Mouse (Mus musculus) forebrain, embryonic 10.5 days (tissue): ENCODE measurements around the gene Kcnh7. TPM values are rescaled to one million over a fixed set of nuclear protein-coding genes. Genes with fewer than 3 reads are reported as not detected.
A peak's percentile ranks its signal among the peaks of the same experiment; 100 is the strongest.

ENCODE experiments used
- DNase-seq: peaks from one replicate; pipeline ENCODE4 v3.0.0-alpha.2; 2017; ENCODE audit warnings: low spot score; ENCODE audit errors: extremely low spot score
- H3K27ac ChIP-seq: fragments of 300-500 bp; sonication (generic); 2 replicates; pipeline ENCODE4 v1.5.1; 2016; ENCODE audit warnings: mild to moderate bottlenecking
- H3K27me3 ChIP-seq: fragments of 300-500 bp; sonication (generic); 2 replicates; pipeline ENCODE4 v1.6.1; 2016; ENCODE audit warnings: mild to moderate bottlenecking; ENCODE audit not compliant: poor library complexity, severe bottlenecking
- H3K36me3 ChIP-seq: fragments of 300-500 bp; sonication (generic); replicated peaks from 2 replicates; pipeline ENCODE4 v1.6.1; 2016; ENCODE audit warnings: mild to moderate bottlenecking, moderate library complexity
- H3K4me1 ChIP-seq: fragments of 300-500 bp; sonication (generic); 2 replicates; pipeline ENCODE4 v1.6.1; 2016
- H3K4me3 ChIP-seq: fragments of 300-500 bp; sonication (generic); 2 replicates; pipeline ENCODE4 v1.5.1; 2016; ENCODE audit warnings: mild to moderate bottlenecking, moderate library complexity
- H3K9me3 ChIP-seq: fragments of 300-500 bp; sonication (generic); 2 replicates; pipeline ENCODE4 v1.6.1; 2016; ENCODE audit warnings: mild to moderate bottlenecking, moderate library complexity
- WGBS: fragments of 180-500 bp; shearing (Covaris S2); methylation state at CpG from one replicate; pipeline ENCODE4 v1.1.7; 2016; 5-methylcytosine and 5-hydroxymethylcytosine counted together
- polyA plus RNA-seq: library from polyadenylated mRNA; unstranded; fragments of >200 nt; fragmentation: Nextera tagmentation; extraction: Ambion mirVana; gene quantifications from 2 replicates; pipeline ENCODE4 v1.2.1, GENCODE M21; 2016

The Kcnh7 gene
- polyA plus RNA-seq, result 0.22 and 0.41 TPM in 2 replicates

GRCm38 (mm10) chr2:63183563-63184545, at the start of gene Kcnh7:
TSS of gene Kcnh7 (minus strand) at chr2:63184287.
- Histone ChIP-seq H3K27me3 (peaks cover 29% of the 10 kb centered on the region), H3K4me1 (peaks cover 19% of the 10 kb centered on the region), H3K4me3 (peak within 1 kb of the TSS; percentile 67), H3K27ac (peak within 1 kb of the TSS; percentile 53; the same call in 1 of the 2 replicates), H3K36me3 (no peaks in the 10 kb centered on the region), H3K9me3 (no peaks in the 10 kb centered on the region)
- DNase-seq, result peak; percentile 27
- 2% methylated on average over 46 of the region's 49 CpGs for WGBS

- no peak for DNase-seq
- no peaks in the 10 kb centered on the region for H3K4me1 ChIP-seq
- no peak overlapping the region for H3K4me3 ChIP-seq
- H3K27me3 ChIP-seq, result no peaks in the 10 kb centered on the region
- 81% methylated on average over 3 of the region's 3 CpGs for WGBS
- no peak overlapping the region for H3K27ac ChIP-seq
- no peaks in the 10 kb centered on the region for H3K9me3 ChIP-seq
- H3K36me3 ChIP-seq, result no peaks in the 10 kb centered on the region
Measured at GRCm38 (mm10) chr2:63207435-63207834, 23.3 kb upstream of the Kcnh7 start.

DNA sequence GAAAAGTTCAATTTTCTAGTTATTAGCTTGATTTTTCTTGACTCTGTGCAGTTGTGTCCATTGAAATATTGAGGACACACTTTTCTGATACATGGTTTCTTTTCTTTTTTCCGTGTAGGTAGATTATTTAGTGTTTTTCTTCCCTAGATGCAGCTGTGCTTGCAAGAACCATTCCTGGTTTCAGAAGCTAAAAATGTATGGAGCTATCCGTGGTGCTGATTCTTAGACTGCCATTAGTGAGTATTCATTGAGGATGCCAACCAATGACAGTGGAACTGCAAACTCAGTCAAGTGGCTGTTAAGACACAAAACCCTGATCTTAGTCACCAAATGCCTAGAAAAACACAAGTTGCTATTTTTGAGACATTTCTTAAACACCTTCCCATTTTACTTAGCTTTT, 1.9 kb upstream of the Kcnh7 start:
- H3K27me3 ChIP-seq, result peaks cover 29% of the 10 kb centered on the region
- H3K9me3 ChIP-seq, result no peaks in the 10 kb centered on the region
- DNase-seq, result no peak
- no peak overlapping the region for H3K4me3 ChIP-seq
- WGBS, result 6% methylated on average over 2 of the region's 2 CpGs
- H3K27ac ChIP-seq, result no peak overlapping the region
- H3K36me3 ChIP-seq, result no peaks in the 10 kb centered on the region
- peaks cover 19% of the 10 kb centered on the region for H3K4me1 ChIP-seq

- DNase-seq, result peak; percentile 16
- Histone ChIP-seq H3K4me1 (peaks cover 19% of the 10 kb centered on the region), H3K4me3 (peak overlapping the region; percentile 67), H3K27me3 (peaks cover 29% of the 10 kb centered on the region), H3K36me3 (no peaks in the 10 kb centered on the region), H3K9me3 (no peaks in the 10 kb centered on the region), H3K27ac (no peak overlapping the region)
- 4% methylated on average over 13 of the region's 15 CpGs for WGBS
Measured at GRCm38 (mm10) chr2:63184551-63185430, 704 bp upstream of the Kcnh7 start.

- Histone ChIP-seq H3K4me3 (no peak overlapping the region), H3K9me3 (no peaks in the 10 kb centered on the region), H3K27me3 (no peaks in the 10 kb centered on the region), H3K27ac (no peak overlapping the region), H3K4me1 (no peaks in the 10 kb centered on the region), H3K36me3 (no peaks in the 10 kb centered on the region)
- DNase-seq, result no peak
Measured at GRCm38 (mm10) chr2:63153701-63154100, 30.4 kb downstream of the Kcnh7 start.

- H3K4me1 ChIP-seq, result no peaks in the 10 kb centered on the region
- no peak overlapping the region for H3K27ac ChIP-seq
- no peaks in the 10 kb centered on the region for H3K36me3 ChIP-seq
- no peak for DNase-seq
- H3K27me3 ChIP-seq, result no peaks in the 10 kb centered on the region
- 84% methylated on average over 2 of the region's 2 CpGs for WGBS
- no peaks in the 10 kb centered on the region for H3K9me3 ChIP-seq
- no peak overlapping the region for H3K4me3 ChIP-seq
Measured at GRCm38 (mm10) chr2:63127762-63128516, 56.1 kb downstream of the Kcnh7 start.

- 82% methylated on average over 3 of the region's 3 CpGs for WGBS
- DNase-seq, result no peak
Measured at GRCm38 (mm10) chr2:63120316-63120715, 63.8 kb downstream of the Kcnh7 start.

GRCm38 (mm10) chr2:63117209-63118193, 66.6 kb downstream of the Kcnh7 start:
- Histone ChIP-seq H3K36me3 (no peaks in the 10 kb centered on the region), H3K4me1 (peaks cover 14% of the 10 kb centered on the region), H3K27me3 (no peaks in the 10 kb centered on the region), H3K9me3 (no peaks in the 10 kb centered on the region), H3K27ac (0 out of 2 replicates have a peak overlapping the region, but pooled peaks have one; percentile 5), H3K4me3 (no peak overlapping the region)
- 69% methylated on average over 4 of the region's 4 CpGs for WGBS
- DNase-seq, result peak; percentile 17

More at GRCm38 (mm10) chr2:63120316-63120715, 63.8 kb downstream of the Kcnh7 start:
- no peak overlapping the region for H3K4me3 ChIP-seq
- no peaks in the 10 kb centered on the region for H3K36me3 ChIP-seq
- no peaks in the 10 kb centered on the region for H3K9me3 ChIP-seq
- H3K27me3 ChIP-seq, result no peaks in the 10 kb centered on the region
- H3K27ac ChIP-seq, result no peak overlapping the region
- peaks cover 14% of the 10 kb centered on the region for H3K4me1 ChIP-seq

DNA sequence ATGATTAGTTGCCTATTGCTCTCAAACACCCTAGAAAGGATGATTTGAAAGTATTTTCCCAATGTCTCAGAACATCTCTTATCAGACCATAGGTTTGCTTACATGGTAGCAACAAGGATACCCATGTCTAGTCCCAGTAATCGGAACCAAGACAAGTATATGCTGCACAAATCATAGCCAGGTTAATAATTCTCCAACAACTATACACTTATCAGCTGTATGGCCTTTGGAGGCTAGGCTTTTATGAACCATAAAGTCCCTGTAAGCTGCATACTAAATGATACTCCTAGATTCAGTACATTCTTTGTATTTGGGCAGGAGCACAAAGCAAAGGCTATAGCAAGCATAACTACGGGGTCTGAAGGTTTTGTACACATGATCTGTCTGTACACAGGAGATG, 78.1 kb downstream of the Kcnh7 start:
- no peak overlapping the region for H3K27ac ChIP-seq
- H3K9me3 ChIP-seq, result no peaks in the 10 kb centered on the region
- no peaks in the 10 kb centered on the region for H3K36me3 ChIP-seq
- H3K4me1 ChIP-seq, result no peaks in the 10 kb centered on the region
- DNase-seq, result no peak
- H3K27me3 ChIP-seq, result no peaks in the 10 kb centered on the region
- H3K4me3 ChIP-seq, result no peak overlapping the region
- WGBS, result 92% methylated on average over 2 of the region's 2 CpGs

GRCm38 (mm10) chr2:63099676-63100075, 84.4 kb downstream of the Kcnh7 start:
- no peaks in the 10 kb centered on the region for H3K36me3 ChIP-seq

DNA sequence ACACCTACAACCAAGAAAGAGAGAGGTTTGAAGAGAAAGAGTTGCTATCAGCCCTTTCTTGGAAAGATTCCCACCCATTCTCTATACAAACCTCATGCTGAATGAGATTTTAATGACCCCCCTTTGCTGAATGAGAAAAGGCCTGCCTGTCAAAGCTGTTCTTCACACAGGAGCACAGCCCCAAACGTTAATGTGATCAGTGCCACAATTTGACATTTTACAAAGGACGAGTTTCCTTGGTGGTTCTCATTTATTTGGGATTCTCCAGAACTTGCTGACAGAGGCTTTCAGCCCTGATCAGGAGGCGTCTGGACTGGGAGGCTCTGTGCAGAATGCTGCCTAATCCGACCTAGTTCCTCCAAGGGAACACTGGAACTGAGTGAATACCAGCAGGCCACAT, 92.3 kb downstream of the Kcnh7 start:
- no peaks in the 10 kb centered on the region for H3K9me3 ChIP-seq
- no peaks in the 10 kb centered on the region for H3K4me1 ChIP-seq
- H3K36me3 ChIP-seq, result no peaks in the 10 kb centered on the region
- no peaks in the 10 kb centered on the region for H3K27me3 ChIP-seq
- WGBS, result 38% methylated on average over 4 of the region's 4 CpGs
- DNase-seq, result no peak
- H3K4me3 ChIP-seq, result no peak overlapping the region
- H3K27ac ChIP-seq, result no peak overlapping the region

More at GRCm38 (mm10) chr2:63099676-63100075, 84.4 kb downstream of the Kcnh7 start:
- Histone ChIP-seq H3K9me3 (no peaks in the 10 kb centered on the region), H3K27ac (no peak overlapping the region), H3K4me3 (no peak overlapping the region), H3K4me1 (no peaks in the 10 kb centered on the region), H3K27me3 (no peaks in the 10 kb centered on the region)
- no peak for DNase-seq
